Mouse (Mus musculus) neural tube, embryonic 12.5 days (tissue): Measurements from ENCODE around the gene Loxl1. TPM values are rescaled to one million over a fixed set of nuclear protein-coding genes. Genes with fewer than 3 reads are reported as not detected.
A peak's percentile ranks its signal among the peaks of the same experiment; 100 is the strongest.

Experiments used
- ATAC-seq: fragments of 200-750 bp; cut with Nextera tagmentation; 2 replicates; pipeline ENCODE4 v1.8.0; 2017; ENCODE audit warnings: low read depth, mild to moderate bottlenecking, moderate TSS enrichment, moderate library complexity; ENCODE audit not compliant: low FRiP score
- H3K27ac ChIP-seq: fragments of 300-500 bp; sonication (generic); 2 replicates; pipeline ENCODE4 v1.5.1; 2016
- H3K27me3 ChIP-seq: fragments of 300-500 bp; sonication (generic); replicated peaks from 2 replicates; pipeline ENCODE4 v1.6.1; 2016; ENCODE audit warnings: mild to moderate bottlenecking
- H3K36me3 ChIP-seq: fragments of 300-500 bp; sonication (generic); 2 replicates; pipeline ENCODE4 v1.6.1; 2016; ENCODE audit warnings: mild to moderate bottlenecking
- H3K4me1 ChIP-seq: fragments of 300-500 bp; sonication (generic); 2 replicates; pipeline ENCODE4 v1.6.1; 2016
- H3K4me2 ChIP-seq: fragments of 300-500 bp; sonication (generic); replicated peaks from 2 replicates; pipeline ENCODE4 v1.6.1; 2016; ENCODE audit warnings: mild to moderate bottlenecking
- H3K4me3 ChIP-seq: fragments of 300-500 bp; sonication (generic); 2 replicates; pipeline ENCODE4 v1.5.1; 2016
- H3K9ac ChIP-seq: fragments of 300-500 bp; sonication (generic); 2 replicates; pipeline ENCODE4 v1.6.1; 2016; ENCODE audit warnings: mild to moderate bottlenecking
- H3K9me3 ChIP-seq: fragments of 300-500 bp; sonication (generic); 2 replicates; pipeline ENCODE4 v1.6.1; 2016; ENCODE audit warnings: mild to moderate bottlenecking
- WGBS: fragments of 180-500 bp; shearing (Covaris S2); methylation state at CpG from one replicate; pipeline ENCODE4 v1.1.7; 2016; 5-methylcytosine and 5-hydroxymethylcytosine counted together
- polyA plus RNA-seq: library from polyadenylated mRNA; unstranded; fragments of >200 nt; fragmentation: Nextera tagmentation; extraction: Ambion mirVana; gene quantifications from 2 replicates; pipeline ENCODE4 v1.2.1, GENCODE M21; 2016

The Loxl1 gene
- polyA plus RNA-seq, 1 experiment from 2014 or later, result 14.7 TPM

DNA sequence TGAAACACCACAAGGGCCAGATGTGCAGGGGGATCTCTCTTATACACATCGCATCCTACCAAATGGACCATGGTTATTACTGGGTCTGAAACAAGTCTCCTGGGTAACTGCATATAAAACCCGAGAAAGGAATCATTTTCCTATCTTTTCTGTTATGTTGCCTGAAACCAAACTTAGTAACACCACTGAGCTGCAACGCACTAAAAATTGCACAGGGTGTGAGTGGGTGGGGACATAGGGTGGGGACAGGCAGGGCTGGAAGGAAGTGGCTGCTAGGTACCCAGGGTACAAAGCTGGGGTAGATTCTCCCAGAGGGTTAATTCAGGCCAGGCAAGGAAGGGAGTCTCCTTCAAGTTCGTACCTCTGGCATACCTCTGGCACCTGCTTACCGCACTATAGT lies 70.3 kb downstream of the Loxl1 start:
- H3K36me3 ChIP-seq, result no peaks in the 10 kb centered on the region
- no peak overlapping the region for H3K9ac ChIP-seq
- H3K27ac ChIP-seq, result no peak overlapping the region
- H3K4me1 ChIP-seq, result peaks cover 23% of the 10 kb centered on the region
- no peaks in the 10 kb centered on the region for H3K27me3 ChIP-seq
- H3K9me3 ChIP-seq, result no peaks in the 10 kb centered on the region
- 88% methylated on average over 5 of the region's 5 CpGs for WGBS
- no peak for ATAC-seq
- H3K4me2 ChIP-seq, result no peak overlapping the region
- no peak overlapping the region for H3K4me3 ChIP-seq

DNA sequence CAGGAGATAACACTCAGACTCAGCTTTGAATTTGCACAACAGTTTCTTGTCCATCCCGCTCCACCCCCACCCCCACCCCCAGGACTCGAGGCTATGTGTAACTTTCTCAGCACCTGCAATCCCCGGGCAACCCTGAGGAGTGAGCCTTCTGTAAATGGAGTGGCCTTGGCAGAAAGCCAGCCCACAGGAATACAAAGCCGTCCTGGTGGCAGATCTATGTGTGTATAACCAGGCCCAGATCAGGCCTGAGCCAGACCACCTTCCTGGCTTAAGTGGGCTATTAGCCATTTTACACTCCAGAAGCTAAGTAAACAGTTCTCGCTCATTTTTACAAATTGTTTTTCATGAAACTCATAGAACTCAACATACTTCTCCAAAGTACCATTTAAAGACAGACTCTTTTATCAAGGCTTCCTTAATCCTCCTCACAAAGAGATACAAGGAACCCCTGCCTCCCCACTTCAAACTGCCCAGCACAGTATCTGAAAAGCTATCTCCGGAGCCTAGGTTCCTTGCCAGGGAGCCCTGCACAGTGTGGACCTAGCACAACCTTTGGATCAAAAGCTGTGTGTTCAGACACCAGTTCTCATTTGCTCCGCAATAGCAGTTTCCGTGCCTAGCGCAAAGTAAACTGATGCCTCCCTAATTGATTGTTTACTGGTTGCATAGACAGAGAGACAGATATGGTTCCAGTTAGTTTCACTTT lies 71.1 kb downstream of the Loxl1 start:
- WGBS, result 56% methylated on average over 9 of the region's 9 CpGs
- Histone ChIP-seq H3K9me3 (no peaks in the 10 kb centered on the region), H3K9ac (no peak overlapping the region), H3K27ac (no peak overlapping the region), H3K27me3 (no peaks in the 10 kb centered on the region), H3K4me2 (no peak overlapping the region), H3K4me1 (peaks cover 20% of the 10 kb centered on the region; the same call in 1 of the 2 replicates), H3K4me3 (no peak overlapping the region), H3K36me3 (no peaks in the 10 kb centered on the region)
- 0 out of 2 replicates have a peak, but pooled peaks have one; percentile 44 for ATAC-seq

Other genes with a start within 250 kb of the Loxl1 start
- gene Stra6, start 249.4 kb downstream of the Loxl1 start, polyA plus RNA-seq, result 40.5 and 46.6 TPM in 2 replicates
- gene Ccdc33, start 194.4 kb downstream of the Loxl1 start, polyA plus RNA-seq, result 0.70 and 1.3 TPM in 2 replicates
- 48.7 and 51.6 TPM in 2 replicates for gene Islr, start 108.9 kb downstream of the Loxl1 start, polyA plus RNA-seq
- gene Islr2, start 108.9 kb downstream of the Loxl1 start, polyA plus RNA-seq, result 13.8 and 15.4 TPM in 2 replicates
- 5.6 and 8.2 TPM in 2 replicates for gene Pml, start 63.4 kb downstream of the Loxl1 start, polyA plus RNA-seq
- gene Stoml1, start 60.0 kb downstream of the Loxl1 start, polyA plus RNA-seq, result 62.6 and 71.5 TPM in 2 replicates
- gene Tbc1d21, start 57.3 kb upstream of the Loxl1 start, polyA plus RNA-seq, result not detected in 2 replicates
- gene Insyn1, start 175.4 kb upstream of the Loxl1 start, polyA plus RNA-seq, result 6.8 and 7.9 TPM in 2 replicates
- gene Cd276, start 242.3 kb upstream of the Loxl1 start, polyA plus RNA-seq, result 39.4 and 42.2 TPM in 2 replicates